Mouse (Mus musculus) liver, embryonic 14.5 days (tissue): ENCODE measurements around the gene Smad3.

Experiments
- CTCF ChIP-seq: IDR thresholded peaks from 2 replicates; pipeline ENCODE4 v1.5.1; 2016; ENCODE audit warnings: antibody characterized with exemption, low read depth, control low read depth
- EP300 ChIP-seq: IDR thresholded peaks from 2 replicates; pipeline ENCODE4 v1.6.1; 2016; ENCODE audit warnings: antibody characterized with exemption, low read depth

DNA sequence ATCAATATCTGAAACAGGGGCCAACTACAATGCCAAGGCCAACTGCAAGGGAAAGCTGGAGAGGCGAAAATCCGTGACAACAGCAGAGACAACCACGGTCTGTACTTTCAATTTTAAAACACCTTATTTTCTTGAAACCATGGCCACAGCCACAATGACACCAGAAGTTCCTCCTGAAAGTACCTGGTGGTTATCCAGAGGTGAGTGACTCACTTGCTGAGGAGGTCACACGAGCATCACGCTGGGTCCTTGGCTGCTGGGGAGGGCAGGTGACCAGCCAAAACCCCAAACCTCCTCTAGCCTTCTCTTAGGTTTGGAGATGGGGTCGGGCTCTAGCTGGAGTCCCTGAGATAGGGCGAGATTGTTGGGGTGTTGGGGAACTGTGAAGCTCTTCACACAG, 25.1 kb downstream of the Smad3 start:
- TF ChIP-seq CTCF, result no peak
- TF ChIP-seq EP300, result no peak
